Mouse (Mus musculus) gastrocnemius, postnatal 36 days (tissue): Measurements from ENCODE around the gene Tnpo1. TPM values are rescaled to one million over a fixed set of nuclear protein-coding genes. Genes with fewer than 3 reads are reported as not detected.

Experiments
- DNase-seq, 2 experiments: peaks; one replicate each; pipeline ENCODE4 v3.0.0; 2022
- intact Hi-C: fragments of 180-260 bp; cut with DNase I; formaldehyde crosslinking; loops from one replicate; pipeline ENCODE4 v1.15.1; 2025
- long read RNA-seq, 2 experiments: library from polyadenylated mRNA; stranded (forward); transcript quantifications; one replicate each; pipeline ENCODE4 v2.0.0; 2021
- total RNA-seq, 2 experiments: library from RNA; stranded (reverse); gene quantifications; 2 replicates each; pipeline ENCODE4 v1.2.3; 2021

The Tnpo1 gene
- 10 to 100 TPM; 29.3 to 30.8 TPM for total RNA-seq
- long read RNA-seq, experiment 1, partial matches to known transcripts = 0 of 17 reads
- long read RNA-seq, experiment 1, other reads (novel, unspliced or antisense) = 17 of 17 reads
- long read RNA-seq, experiment 2, partial matches to known transcripts = 0 of 22 reads
- long read RNA-seq, experiment 2, other reads (novel, unspliced or antisense) = 22 of 22 reads

DNA sequence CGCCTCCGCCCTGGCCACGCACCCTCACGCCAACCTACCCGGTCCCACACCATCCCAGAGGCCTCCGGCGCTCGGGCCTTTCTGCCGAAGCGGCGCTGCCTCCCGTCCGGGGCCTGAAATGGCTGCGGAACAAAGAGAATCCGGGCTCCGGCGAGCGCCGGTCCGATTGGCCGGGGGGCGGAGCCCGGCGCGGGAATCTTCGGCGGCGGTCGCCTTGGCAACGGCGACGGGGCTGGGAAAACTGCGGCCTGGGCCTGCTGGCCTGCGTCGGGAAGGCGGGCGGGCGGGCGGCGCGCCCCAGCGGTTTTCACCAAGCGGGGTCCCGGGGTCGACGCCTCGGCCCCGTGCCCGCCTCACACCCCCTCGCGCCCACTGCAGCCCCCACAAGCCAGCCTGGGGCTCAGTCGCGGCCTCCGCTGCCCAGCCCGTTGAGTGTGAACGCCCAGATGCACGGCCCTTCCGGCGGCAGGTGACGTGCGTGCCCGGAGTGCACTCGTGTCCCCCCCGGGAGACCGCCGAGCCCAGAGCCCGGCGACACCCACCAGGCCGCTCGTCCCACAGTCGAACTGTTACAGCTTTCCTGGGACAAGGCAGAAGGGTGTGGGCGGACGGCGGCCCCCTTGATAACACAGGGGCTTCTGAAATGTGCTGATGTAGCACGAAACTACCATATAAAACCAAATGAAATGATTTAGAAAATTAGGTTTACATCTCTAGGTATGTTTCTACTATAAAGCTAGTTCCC, at the start of gene Tnpo1:
Gene Tnpo1, minus strand, starts transcription at position 172 of the 745 bp plus-strand sequence.
- DNase-seq = peak; percentile 90
- intact Hi-C loops = loop anchor here (5.0 kb wide), 1 partner anchor 166 kb away; no protein-coding TSS in a partner anchor

DNA sequence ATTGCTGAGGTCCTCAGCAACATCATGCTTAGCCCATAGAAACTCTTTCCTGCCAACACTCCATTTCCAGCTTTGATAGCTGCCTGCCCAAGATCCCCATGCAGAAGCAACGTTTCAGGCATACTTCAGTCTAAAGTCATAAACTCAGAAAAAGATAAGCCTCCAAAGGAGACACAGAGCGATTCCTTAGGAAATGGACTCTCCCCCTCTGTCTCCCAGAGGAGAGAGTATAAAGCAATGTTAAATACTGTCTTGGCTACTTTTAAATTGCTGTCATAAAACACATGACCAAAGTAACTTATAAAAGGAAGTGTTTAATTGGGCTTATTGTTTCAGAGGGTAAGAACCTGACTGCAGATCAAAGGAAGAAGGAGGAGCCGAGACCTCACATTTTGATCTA, 45.9 kb upstream of the Tnpo1 start:
- no peak for DNase-seq
- intact Hi-C loops = no loop called here

DNA sequence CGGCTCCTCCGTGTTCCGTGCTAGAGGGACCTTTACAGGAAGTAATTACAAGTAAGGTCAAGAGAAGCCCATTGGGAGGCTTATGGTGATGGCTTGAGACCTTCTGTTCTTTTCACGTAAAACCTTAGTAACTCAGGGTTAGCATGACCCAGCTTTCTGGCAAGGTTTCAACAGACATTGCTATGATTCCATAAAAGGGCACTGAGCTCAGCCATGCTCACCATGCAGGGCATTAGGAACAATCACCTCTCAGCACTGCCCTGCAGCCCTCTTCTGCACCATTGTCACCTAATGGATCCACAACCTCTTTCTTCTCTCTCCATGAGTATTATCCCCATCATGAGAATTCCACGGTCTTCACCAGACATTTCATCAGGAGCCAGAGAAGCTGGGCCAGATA, 45.5 kb upstream of the Tnpo1 start:
- intact Hi-C loops = no loop called here
- no peak for DNase-seq

DNA sequence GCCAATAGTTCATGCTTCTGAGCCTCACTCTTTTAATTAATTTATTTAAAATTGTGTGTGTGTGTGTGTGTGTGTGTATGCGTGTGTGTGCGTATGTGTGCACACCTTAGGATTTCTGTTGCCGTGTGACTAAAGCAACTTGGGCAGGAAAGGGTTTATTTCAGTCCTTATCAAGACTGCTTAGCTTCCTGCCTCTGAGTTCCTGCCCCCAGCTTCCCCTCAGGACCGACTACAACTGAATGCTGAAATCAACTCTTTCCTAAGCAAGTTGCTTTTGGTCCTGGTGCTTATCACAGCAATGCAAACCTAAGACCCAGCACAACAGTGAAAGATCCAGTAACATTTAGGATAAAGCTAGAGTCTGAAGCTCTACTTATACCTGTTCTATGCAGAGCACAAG, 42.3 kb upstream of the Tnpo1 start:
- DNase-seq = no peak
- intact Hi-C loops = loop anchor here (5.0 kb wide), 1 partner anchor 34 kb away; no protein-coding TSS in a partner anchor

GRCm38 (mm10) chr13:98967942-98968341, 41.8 kb upstream of the Tnpo1 start:
- no peak for DNase-seq
- intact Hi-C loops = loop anchor here (5.0 kb wide), 1 partner anchor 34 kb away; no protein-coding TSS in a partner anchor

- DNase-seq = no peak
- intact Hi-C loops = loop anchor here (5.0 kb wide), 1 partner anchor 36 kb away; no protein-coding TSS in a partner anchor
Observed at GRCm38 (mm10) chr13:98966583-98966982, 40.4 kb upstream of the Tnpo1 start.

DNA sequence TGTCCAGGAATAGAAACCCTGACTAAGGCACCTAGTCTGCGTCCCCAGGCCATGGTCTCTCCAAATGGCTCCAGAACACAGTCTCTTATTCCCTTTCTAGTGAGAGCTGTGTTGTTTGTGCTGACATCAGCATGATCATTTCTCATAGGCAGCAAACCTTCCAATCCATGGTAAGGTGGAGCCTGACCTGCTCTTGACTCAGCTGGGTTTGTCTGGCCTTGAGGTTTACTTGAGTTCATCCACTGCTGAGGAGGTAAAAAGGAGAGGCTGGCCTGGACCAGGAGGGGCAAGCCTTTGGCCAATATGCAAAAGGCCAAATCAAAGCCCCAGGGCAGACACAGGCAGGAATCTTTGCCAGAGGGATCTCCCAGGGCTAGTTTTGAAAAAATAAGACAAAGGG, 37.4 kb upstream of the Tnpo1 start:
- DNase-seq = no peak
- intact Hi-C loops = no loop called here

- intact Hi-C loops = loop anchor here (5.0 kb wide), 1 partner anchor 109 kb away; no protein-coding TSS in a partner anchor
- no peak for DNase-seq
Observed at GRCm38 (mm10) chr13:98958177-98958576, 32.0 kb upstream of the Tnpo1 start.

DNA sequence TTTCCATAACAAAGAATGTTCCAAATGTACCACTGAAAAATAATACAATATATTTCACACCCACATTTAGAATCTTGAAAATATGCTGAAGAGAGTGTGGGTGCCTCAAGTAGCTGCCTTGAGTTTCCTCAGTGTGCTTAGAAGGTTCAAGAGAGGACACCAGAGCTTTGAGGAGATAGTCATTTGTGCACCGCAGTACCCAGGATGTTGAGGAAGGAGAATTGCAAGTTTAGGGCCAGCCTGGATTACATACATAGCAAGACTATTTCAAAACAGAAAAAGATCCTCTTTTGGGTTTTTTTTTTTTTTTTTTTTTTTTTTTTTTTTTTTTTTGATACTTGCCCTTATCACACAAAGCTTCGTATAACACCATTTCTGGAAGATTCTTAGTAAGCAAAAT, 30.0 kb upstream of the Tnpo1 start:
- intact Hi-C loops = loop anchor here (5.0 kb wide), 1 partner anchor 111 kb away; no protein-coding TSS in a partner anchor
- DNase-seq = no peak

DNA sequence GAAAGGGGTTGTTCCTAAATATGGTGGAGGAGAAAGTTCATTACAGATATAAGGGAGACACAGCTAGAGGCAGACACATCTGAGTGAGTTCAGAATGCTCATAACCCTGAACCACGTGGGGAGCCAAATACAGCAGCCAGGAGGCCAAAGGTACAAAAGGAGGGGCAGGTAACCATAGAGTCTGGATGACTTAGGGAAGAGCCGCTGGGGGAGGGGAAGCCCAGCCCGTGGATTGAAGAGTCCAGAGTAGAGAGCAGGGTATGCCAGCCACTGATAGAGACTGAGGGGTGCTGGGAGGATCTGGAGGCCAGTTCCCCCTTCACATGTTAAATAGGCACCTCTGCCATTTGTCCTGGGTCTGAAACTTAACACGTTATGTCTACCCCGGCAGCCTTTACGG, 29.5 kb upstream of the Tnpo1 start:
- DNase-seq = no peak
- intact Hi-C loops = loop anchor here (5.0 kb wide), 1 partner anchor 112 kb away; no protein-coding TSS in a partner anchor

DNA sequence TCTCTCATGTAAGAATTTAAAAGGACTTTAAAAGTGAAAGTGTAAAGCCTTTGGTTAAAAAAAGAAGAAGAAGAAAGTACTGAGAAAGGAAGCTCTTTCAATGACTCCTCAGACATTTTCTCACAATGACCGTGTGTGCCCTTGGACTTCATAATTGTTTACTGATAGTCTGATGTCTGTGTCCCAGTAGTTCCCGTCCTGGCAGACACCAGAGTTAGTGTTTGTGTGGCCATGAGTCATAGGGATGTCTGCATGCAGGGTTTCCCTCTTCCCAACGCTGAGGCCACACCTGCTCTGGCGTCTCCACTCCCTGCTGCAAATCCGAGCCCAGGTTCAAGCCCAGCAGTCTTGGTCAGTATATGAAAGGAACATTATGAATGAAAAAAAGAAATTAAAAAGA, 29.0 kb upstream of the Tnpo1 start:
- intact Hi-C loops = loop anchor here (5.0 kb wide), 1 partner anchor 112 kb away; no protein-coding TSS in a partner anchor
- DNase-seq = peak in 1 of 2 experiments; percentile 16

DNA sequence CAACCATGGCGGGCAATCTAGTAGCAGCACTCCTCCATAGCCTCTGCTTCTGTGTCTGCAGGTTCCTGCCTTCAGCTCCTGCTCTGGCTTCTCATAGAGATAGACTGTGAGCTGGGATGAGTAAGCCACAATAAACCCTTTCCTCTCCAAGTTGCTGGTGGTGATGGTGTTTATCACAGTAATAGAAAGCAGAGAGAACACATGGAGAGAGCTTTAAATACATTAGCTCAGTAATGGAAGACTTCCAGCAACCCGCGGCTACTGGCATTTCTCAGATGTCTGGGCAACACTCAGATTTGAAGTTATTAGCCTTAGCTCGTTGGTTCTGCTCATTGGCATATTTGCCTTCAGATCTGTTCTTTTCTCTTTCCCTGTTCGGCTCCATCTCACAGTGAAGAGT, 27.6 kb upstream of the Tnpo1 start:
- intact Hi-C loops = no loop called here
- no peak for DNase-seq

DNA sequence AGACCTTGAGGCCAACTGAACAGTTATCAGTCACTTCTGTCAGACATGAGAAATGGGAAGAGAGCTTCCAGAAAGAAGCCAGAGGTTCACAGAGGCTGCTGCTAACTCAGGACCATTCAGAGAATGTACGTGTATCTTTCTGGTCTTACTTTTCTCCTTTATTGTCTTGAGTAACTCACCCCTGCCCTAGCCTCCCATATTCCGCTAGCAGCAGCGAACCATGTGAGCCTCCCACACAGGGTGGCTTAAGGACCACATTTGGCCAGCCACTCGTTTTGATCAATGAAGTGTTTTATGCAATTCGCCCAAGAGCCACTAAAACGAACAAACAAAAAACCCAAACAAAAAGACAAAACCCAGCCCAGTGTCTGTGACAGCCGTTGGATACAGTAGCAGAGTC, 25.8 kb upstream of the Tnpo1 start:
- intact Hi-C loops = no loop called here

DNA sequence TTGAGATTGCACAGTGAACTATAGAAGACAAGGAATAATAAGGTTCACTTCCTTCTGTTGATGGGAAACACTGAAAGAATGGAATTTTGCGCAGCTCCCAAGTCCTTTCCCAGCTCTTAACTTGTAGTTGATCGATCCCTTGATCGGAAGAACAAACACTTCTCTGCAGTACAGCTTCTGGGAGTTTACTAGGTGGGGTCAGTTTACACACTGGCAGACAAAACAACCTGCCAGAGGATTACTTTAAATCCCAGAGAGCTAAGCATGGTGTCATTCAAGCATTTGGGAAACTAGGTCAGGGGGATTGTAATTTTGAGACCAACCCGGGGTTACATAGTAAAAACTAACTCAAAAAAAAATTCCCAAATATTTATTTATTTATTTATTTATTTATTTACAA, 22.0 kb upstream of the Tnpo1 start:
- intact Hi-C loops = no loop called here
- DNase-seq = no peak

More for the DNA sequence above, 25.8 kb upstream of the Tnpo1 start:
- DNase-seq = no peak

DNA sequence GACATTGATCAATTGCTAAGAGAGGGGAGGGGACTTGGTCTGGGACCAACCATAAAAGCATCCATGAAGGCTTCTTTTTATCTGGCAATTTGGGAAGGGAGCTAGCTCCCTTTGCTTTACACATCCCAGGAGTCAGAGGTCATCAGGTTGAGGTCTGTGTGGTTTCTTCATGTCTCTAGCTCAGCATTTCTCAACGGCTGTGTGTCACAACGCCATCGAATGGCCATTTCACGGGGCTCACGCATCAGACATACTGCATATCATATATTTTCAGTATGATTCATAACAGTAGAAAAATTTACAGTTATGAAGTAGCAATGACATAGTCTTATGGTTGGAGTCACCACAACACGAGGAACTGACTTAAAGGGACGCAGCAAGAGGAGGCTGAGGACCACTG, 20.2 kb upstream of the Tnpo1 start:
- no peak for DNase-seq
- intact Hi-C loops = no loop called here

- DNase-seq = no peak
- intact Hi-C loops = no loop called here
Observed at GRCm38 (mm10) chr13:98945908-98946307, 19.7 kb upstream of the Tnpo1 start.

GRCm38 (mm10) chr13:98945381-98945780, 19.2 kb upstream of the Tnpo1 start:
- intact Hi-C loops = no loop called here
- no peak for DNase-seq

- intact Hi-C loops = no loop called here
- no peak for DNase-seq
Observed at GRCm38 (mm10) chr13:98944620-98945081, 18.5 kb upstream of the Tnpo1 start.

DNA sequence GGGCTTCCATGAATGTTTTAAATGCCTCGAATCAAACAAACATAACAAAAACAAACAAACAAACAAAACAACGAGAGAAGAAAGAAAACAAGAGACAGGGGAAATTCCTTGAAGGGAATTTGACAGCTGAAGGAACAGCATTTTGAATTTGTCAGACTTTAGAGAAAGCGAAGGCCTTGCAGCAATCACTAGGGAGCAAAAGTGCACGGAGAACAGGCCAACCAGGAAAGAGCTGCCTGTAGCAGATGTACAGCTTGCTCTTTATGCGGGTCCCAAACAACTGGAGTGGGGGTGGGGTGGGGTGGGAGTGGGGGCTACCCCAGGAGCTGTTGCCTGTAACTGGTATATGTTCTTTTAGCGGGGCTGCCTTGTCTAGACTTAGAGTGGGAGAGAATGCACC, 16.2 kb upstream of the Tnpo1 start:
- intact Hi-C loops = no loop called here

DNA sequence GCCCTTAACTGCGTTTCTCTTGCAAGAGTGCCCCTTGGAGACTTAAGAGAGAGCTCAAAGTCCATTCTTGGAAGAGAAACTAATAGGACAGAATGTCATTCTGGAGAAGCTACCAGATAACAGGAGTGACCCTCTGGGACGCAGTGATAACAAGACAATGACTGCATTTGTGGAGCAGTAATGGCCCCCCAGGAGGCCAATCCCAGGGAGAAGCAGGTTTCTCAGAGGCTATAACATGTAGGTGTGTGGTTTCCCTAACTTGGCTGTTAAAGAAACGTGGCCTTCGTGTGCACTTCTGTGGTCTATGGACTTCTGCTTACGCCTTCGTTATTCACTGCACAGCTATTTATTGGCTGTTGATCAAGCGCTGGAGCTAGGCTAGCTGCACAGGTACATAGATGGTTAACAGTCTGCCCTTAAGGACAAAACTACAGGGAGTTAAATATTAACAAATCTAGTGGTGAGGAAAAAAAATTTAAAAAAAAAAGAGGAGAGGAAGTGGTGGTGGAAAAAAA, 15.7 kb upstream of the Tnpo1 start:
- DNase-seq = no peak
- intact Hi-C loops = no loop called here

More for the DNA sequence above, 16.2 kb upstream of the Tnpo1 start:
- DNase-seq = no peak

GRCm38 (mm10) chr13:98937108-98937507, 10.9 kb upstream of the Tnpo1 start:
- intact Hi-C loops = no loop called here
- no peak for DNase-seq
